Mouse (Mus musculus): ENCODE measurements around the gene Htra1.

DNA sequence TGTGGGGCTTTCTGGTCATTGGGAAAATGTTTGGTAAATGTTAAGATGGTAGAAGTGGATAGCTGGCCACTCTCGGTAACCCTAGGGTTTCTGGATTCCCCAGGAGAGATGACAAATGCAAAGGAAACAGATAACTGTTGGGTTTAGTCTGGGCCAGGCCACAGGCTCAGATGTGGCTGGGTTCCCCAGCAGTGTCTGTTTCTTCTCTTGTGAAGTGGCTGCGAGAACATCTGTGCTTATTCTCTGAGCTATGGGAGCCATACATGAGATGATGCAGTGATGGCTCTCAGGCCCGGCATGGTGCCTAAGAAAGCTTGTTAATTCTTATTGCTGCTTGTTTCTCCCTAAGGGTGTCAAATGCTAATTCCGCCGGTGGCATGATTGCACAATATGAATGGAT lies 68.2 kb downstream of the Htra1 start:
- TF ChIP-seq TAL1 (IDR thresholded peaks at IDR 0.05; ENCODE audit: low read length), result no peak
- no peak for TF ChIP-seq MAFK (IDR thresholded peaks at IDR 0.05; ENCODE audit: borderline replicate concordance, low read depth, low read length)
- TF ChIP-seq CTCF (IDR thresholded peaks at IDR 0.05 in 2 of 3, conservative IDR thresholded peaks at IDR 0.05 in 1 of 3; ENCODE audit: control insufficient read depth in 1 of 3, insufficient read depth in 1 of 3, low read depth in 2 of 3, low read length in 3 of 3, poor library complexity in 1 of 3, severe bottlenecking in 1 of 3), result no peak
- TF ChIP-seq TBP (IDR thresholded peaks at IDR 0.05; ENCODE audit: low read depth, low read length), result no peak
- TF ChIP-seq MYB (IDR thresholded peaks at IDR 0.05; ENCODE audit: low read depth, low read length), result no peak
